Mouse (Mus musculus): ENCODE measurements at regions not wholly inside any gene's neighbourhood (a gene's known extent, or its start where the extent isn't known, plus 50 kb on each side); places are given as distances from the start of the nearest gene placed in this dataset.

DNA sequence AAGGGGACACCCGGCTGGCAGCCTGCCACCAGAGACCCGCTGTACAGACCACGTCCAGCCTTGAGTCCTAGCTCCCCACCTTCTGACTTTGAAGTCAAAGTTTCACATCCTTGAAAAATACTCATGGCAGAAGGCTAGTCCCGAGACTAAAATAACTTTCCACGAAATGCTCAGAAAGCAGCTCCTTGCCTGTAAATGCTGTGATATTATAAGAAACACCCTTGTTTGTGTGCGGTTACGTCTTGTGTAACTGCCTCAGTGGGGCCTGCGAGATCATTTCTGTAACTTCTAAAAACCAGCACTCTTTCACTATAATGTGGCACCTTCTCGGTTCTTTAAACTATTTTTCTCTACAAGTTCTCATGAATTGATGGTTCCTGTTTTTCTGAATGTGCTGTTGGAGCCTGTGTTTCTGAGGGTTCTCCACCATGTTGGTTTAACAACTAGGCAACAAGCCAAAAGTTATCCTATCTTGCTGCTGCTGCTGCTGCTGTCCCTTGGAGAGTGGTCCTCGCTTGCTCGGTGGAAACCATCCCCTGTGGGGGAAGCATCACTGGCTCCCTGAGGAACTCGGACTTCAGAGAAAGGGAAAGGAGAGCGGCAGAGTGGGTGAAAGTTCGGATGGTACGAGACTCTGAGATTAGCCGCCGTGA lies 176.3 kb upstream of the Spdye4c start:
- no peak overlapping the region for H3K9ac ChIP-seq
- no peak overlapping the region for H3K27ac ChIP-seq
- 64% methylated on average over 17 of the region's 17 CpGs for WGBS
- no peak overlapping the region for H3K4me3 ChIP-seq
- no peaks in the 10 kb centered on the region for H3K27me3 ChIP-seq
- H3K9me3 ChIP-seq: no peaks in the 10 kb centered on the region
- H3K4me2 ChIP-seq: no peak overlapping the region
- H3K4me1 ChIP-seq: peaks cover 14% of the 10 kb centered on the region; the same call in 1 of the 2 replicates
- H3K36me3 ChIP-seq: no peaks in the 10 kb centered on the region
- no peak for ATAC-seq (ENCODE audit: insufficient number of reproducible peaks, low FRiP score, low TSS enrichment, low read depth)

DNA sequence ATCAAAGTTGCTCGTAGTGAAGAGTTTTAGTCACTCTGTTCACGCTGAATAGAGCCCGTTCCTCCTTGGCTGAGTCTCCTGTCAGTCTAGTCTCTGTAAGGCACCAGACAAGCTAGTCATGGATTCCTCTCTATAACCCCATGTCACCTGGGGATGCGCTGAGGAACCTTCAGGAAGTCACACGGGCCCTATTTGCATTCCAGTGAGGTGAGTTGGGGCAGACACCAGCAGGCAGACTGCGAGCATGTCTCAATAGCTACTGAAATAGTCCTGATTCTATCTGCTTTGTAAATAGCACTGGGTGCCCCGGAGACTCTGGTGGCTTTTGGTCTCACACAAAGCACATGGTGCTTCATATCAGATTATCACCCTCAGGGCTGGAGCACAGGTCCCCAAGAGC lies 174.6 kb upstream of the Spdye4c start:
- no peak overlapping the region for H3K4me2 ChIP-seq
- H3K4me1 ChIP-seq: peaks cover 14% of the 10 kb centered on the region; the same call in 1 of the 2 replicates
- no peaks in the 10 kb centered on the region for H3K27me3 ChIP-seq
- H3K36me3 ChIP-seq: no peaks in the 10 kb centered on the region
- H3K9me3 ChIP-seq: no peaks in the 10 kb centered on the region
- no peak overlapping the region for H3K9ac ChIP-seq
- WGBS: 67% methylated on average over 7 of the region's 7 CpGs
- H3K27ac ChIP-seq: no peak overlapping the region
- no peak for ATAC-seq (ENCODE audit: insufficient number of reproducible peaks, low FRiP score, low TSS enrichment, low read depth)
- no peak overlapping the region for H3K4me3 ChIP-seq

- ATAC-seq (ENCODE audit: insufficient number of reproducible peaks, low FRiP score, low TSS enrichment, low read depth): no peak
- H3K9me3 ChIP-seq: no peaks in the 10 kb centered on the region
Observed at GRCm38 (mm10) chr2:128418960-128419359, 172.0 kb upstream of the Spdye4c start.

DNA sequence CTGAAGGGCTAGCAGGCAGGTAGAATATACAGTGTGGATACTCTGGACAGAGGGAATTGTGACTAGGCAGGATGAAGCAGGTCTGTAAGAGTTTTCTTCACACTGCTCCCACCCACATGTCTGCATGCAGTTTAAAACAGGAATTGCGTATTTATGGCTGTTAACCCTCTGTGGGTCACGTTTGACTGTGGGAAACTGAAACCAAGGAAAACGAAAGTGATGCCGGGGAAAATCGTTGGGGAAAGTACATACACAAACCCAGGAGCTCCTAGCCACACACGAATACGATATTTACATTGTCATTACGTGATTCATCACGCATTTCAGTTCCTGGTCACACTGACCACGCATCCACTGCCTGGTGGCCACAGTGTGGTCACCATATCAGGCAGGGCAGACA lies 170.6 kb upstream of the Spdye4c start:
- ATAC-seq (ENCODE audit: insufficient number of reproducible peaks, low FRiP score, low TSS enrichment, low read depth): no peak
- Histone ChIP-seq H3K9ac (no peak overlapping the region), H3K4me2 (no peak overlapping the region), H3K9me3 (no peaks in the 10 kb centered on the region), H3K4me3 (no peak overlapping the region), H3K36me3 (no peaks in the 10 kb centered on the region), H3K27ac (no peak overlapping the region), H3K27me3 (no peaks in the 10 kb centered on the region), H3K4me1 (no peaks in the 10 kb centered on the region)
- WGBS: 69% methylated on average over 10 of the region's 10 CpGs

More at GRCm38 (mm10) chr2:128418960-128419359, 172.0 kb upstream of the Spdye4c start:
- Histone ChIP-seq H3K27me3 (no peaks in the 10 kb centered on the region), H3K9ac (no peak overlapping the region), H3K36me3 (no peaks in the 10 kb centered on the region), H3K27ac (no peak overlapping the region), H3K4me2 (no peak overlapping the region), H3K4me3 (no peak overlapping the region), H3K4me1 (peaks cover 4% of the 10 kb centered on the region; the same call in 1 of the 2 replicates)
- 69% methylated on average over 3 of the region's 3 CpGs for WGBS

DNA sequence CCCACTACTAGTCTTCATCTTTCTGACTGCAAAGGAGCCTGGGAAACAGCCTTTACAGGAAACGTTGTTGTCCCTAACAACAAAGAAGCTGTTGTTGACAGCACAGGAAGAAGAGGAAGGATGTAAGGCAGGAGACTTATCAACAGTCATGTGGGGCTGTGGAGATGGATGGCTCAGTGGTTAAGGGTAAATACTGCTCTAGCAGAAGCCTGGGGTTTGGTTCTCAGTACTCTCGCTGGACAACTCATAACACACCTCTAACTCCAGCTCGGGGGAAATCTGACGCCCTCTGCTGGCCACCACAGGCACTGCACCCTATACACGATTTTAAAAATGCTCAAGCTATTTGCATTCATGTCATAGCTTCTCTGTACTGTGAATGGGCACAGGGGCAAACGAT lies 168.3 kb upstream of the Spdye4c start:
- H3K27ac ChIP-seq: no peak overlapping the region
- H3K4me3 ChIP-seq: no peak overlapping the region
- H3K4me2 ChIP-seq: no peak overlapping the region
- peaks cover 2% of the 10 kb centered on the region; the same call in 1 of the 2 replicates for H3K4me1 ChIP-seq
- H3K27me3 ChIP-seq: no peaks in the 10 kb centered on the region
- WGBS: 41% methylated on average over 6 of the region's 6 CpGs
- H3K9me3 ChIP-seq: no peaks in the 10 kb centered on the region
- ATAC-seq (ENCODE audit: insufficient number of reproducible peaks, low FRiP score, low TSS enrichment, low read depth): no peak
- H3K9ac ChIP-seq: no peak overlapping the region
- H3K36me3 ChIP-seq: no peaks in the 10 kb centered on the region

DNA sequence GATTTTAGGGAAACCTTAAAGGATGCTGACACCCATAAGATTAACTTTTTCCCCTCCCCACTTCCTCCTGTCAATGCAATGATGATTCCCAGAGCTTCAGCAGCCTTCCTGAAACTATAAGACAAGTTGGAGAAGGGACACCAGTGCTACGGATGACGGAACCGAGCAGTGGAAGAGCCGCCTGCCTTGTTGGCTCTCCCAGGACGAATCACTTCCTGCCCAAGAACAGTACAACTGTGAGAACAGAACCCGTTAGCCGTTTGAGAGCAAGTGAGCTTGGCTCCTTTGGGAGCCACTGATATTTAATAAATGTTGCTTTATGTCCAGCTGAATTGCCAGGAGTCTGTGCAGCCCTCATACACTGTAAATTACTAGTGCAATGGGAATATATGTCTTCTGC lies 166.8 kb upstream of the Spdye4c start:
- Histone ChIP-seq H3K27ac (no peak overlapping the region), H3K9ac (no peak overlapping the region), H3K36me3 (no peaks in the 10 kb centered on the region), H3K4me1 (peaks cover 16% of the 10 kb centered on the region), H3K4me3 (no peak overlapping the region), H3K9me3 (no peaks in the 10 kb centered on the region), H3K4me2 (no peak overlapping the region), H3K27me3 (no peaks in the 10 kb centered on the region)
- 53% methylated on average over 7 of the region's 7 CpGs for WGBS
- ATAC-seq (ENCODE audit: insufficient number of reproducible peaks, low FRiP score, low TSS enrichment, low read depth): no peak

DNA sequence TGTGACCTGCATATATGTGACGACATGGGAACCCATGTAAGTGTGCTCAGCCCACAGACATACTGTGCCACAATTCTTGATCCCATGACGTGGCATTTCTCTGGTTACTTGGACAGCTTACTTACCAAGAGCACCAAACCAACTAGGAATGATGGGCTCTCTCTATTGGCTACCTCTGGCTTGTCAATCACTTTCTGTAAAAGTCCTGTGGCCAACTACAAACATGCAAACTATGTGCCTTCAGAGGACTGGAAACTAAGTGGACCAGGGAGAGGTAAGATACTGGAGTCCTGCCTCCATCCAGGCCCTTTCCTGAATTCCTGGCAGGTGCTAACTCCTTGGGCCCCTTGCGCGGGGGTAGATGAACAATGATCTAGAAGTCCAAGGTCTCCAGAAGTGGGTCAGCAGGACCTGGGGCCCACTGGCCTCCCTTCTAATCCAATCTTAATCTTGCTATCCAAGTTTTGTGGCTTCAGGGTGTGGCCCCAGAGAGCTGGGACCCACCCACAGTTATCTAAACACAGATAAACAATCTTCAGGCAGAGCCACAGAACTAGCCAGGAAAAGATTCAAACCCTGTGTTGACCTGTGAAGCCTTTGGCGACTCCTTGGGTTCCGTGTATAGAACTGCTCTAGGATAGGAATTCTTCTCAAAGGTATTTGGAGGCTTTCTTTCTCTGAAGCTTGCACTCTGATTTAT lies 163.7 kb upstream of the Spdye4c start:
- Histone ChIP-seq H3K4me1 (peaks cover 27% of the 10 kb centered on the region), H3K4me2 (no peak overlapping the region), H3K36me3 (no peaks in the 10 kb centered on the region), H3K27me3 (no peaks in the 10 kb centered on the region), H3K4me3 (peak overlapping the region; percentile 21), H3K9me3 (no peaks in the 10 kb centered on the region), H3K27ac (no peak overlapping the region), H3K9ac (no peak overlapping the region)
- no peak for ATAC-seq (ENCODE audit: insufficient number of reproducible peaks, low FRiP score, low TSS enrichment, low read depth)
- WGBS: 84% methylated on average over 6 of the region's 6 CpGs

DNA sequence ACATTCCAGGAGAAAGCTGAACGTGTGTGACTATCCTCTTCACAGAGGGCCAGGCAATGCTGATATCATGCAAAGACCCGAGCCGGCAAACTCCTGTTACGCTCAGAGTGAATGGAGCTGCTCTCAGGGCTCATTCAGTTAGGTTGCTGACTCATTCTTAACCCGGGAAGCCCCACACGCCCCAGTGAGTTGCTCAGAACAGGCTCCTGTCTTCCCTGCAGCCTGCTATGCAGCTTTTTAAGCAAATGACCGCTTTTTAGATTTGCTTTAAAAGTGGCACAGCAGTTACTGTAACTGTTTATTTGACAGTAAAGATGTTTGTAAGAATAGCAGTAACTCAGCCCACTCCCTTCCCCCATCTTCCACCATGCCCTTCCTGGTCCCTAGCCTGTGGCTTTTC lies 162.9 kb upstream of the Spdye4c start:
- Histone ChIP-seq H3K9me3 (no peaks in the 10 kb centered on the region), H3K27me3 (no peaks in the 10 kb centered on the region), H3K36me3 (no peaks in the 10 kb centered on the region), H3K4me3 (peak overlapping the region; percentile 21), H3K9ac (no peak overlapping the region), H3K27ac (peak overlapping the region; percentile 68), H3K4me1 (peaks cover 27% of the 10 kb centered on the region), H3K4me2 (peak overlapping the region; percentile 28)
- WGBS: 13% methylated on average over 7 of the region's 7 CpGs
- ATAC-seq (ENCODE audit: insufficient number of reproducible peaks, low FRiP score, low TSS enrichment, low read depth): no peak

DNA sequence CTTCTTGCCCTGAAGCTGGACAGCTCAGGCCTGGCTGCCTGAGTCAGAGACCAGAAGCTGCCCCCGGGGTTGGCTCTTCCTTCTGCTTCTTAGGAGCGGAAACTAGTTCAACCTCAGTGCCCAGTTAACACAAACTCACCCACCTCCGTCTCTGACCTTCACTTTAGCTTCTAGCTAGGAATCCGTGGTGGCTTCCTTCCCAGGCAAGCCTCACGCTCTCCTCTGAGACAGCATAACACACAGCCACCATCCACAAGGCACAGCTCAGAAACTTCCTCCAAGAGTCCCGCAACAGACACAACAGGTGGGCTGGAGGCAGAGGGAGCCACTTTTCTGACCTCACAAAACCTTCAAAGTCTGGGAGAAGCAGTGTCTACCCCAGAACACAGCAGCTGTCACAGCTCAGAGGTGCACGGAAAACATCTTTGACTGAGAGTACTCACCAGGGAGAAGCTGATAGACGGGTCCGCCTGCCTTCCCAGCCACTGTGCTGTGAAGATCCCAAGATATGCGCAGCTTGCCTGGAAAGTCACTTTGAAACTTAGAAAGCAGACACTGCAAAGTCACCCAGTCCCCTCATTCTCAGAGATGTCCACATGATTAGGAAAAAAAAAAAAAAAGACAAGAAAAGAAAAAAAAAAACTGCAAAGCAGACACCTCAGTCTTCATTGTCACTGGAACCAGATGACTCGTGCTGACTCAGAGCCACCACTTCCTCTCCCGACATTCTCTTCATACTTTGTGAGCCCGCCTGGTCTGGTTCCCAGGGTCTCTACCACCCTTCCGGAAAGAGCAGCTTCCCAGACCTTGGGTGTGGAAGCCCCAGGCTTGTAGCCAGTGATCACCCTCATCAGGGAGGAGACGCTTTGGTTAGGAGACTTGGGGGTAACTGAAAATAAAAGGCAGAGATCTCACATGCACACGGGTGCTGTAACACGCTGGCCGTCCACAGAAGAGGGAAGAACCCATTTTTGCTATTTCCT lies 162.1 kb upstream of the Spdye4c start:
- 39% methylated on average over 18 of the region's 18 CpGs for WGBS
- ATAC-seq (ENCODE audit: insufficient number of reproducible peaks, low FRiP score, low TSS enrichment, low read depth): no peak
- Histone ChIP-seq H3K4me2 (peak overlapping the region; percentile 28), H3K4me3 (peak overlapping the region; percentile 21), H3K9me3 (no peaks in the 10 kb centered on the region), H3K36me3 (no peaks in the 10 kb centered on the region), H3K4me1 (peaks cover 27% of the 10 kb centered on the region), H3K27ac (peak overlapping the region; percentile 68), H3K27me3 (no peaks in the 10 kb centered on the region), H3K9ac (no peak overlapping the region)

- no peak for ATAC-seq (ENCODE audit: insufficient number of reproducible peaks, low FRiP score, low TSS enrichment, low read depth)
- no peak overlapping the region for H3K4me3 ChIP-seq
- no peaks in the 10 kb centered on the region for H3K9me3 ChIP-seq
- no peak overlapping the region for H3K4me2 ChIP-seq
- no peak overlapping the region for H3K9ac ChIP-seq
- peaks cover 27% of the 10 kb centered on the region for H3K4me1 ChIP-seq
- H3K36me3 ChIP-seq: no peaks in the 10 kb centered on the region
- no peaks in the 10 kb centered on the region for H3K27me3 ChIP-seq
- H3K27ac ChIP-seq: peak overlapping the region; percentile 68
- 52% methylated on average over 7 of the region's 7 CpGs for WGBS
Observed at GRCm38 (mm10) chr2:128429786-128430185, 161.2 kb upstream of the Spdye4c start.

- WGBS: 30% methylated on average over 9 of the region's 9 CpGs
- Histone ChIP-seq H3K4me2 (no peak overlapping the region), H3K27ac (peak overlapping the region; percentile 33; the same call in 1 of the 2 replicates), H3K9me3 (no peaks in the 10 kb centered on the region), H3K4me1 (peaks cover 27% of the 10 kb centered on the region), H3K36me3 (no peaks in the 10 kb centered on the region), H3K27me3 (no peaks in the 10 kb centered on the region), H3K4me3 (no peak overlapping the region), H3K9ac (no peak overlapping the region)
- ATAC-seq (ENCODE audit: insufficient number of reproducible peaks, low FRiP score, low TSS enrichment, low read depth): no peak
Observed at GRCm38 (mm10) chr2:128430776-128431291, 160.2 kb upstream of the Spdye4c start.
